Comparison of ENCODE assay signal across 19 mouse cellular contexts in genomic region chr17:85375523-85375922, GRCm38 (mm10).
DNase-seq lines count a peak whose midpoint lies in the region.
"Had no signal": no experiment of that assay in that cellular context is flagged by ENCODE, and none has a peak within 500 bp of the region (broad histone marks: within the 10 kb centered on the region; RNA-seq: fewer than 3 reads in every experiment).

No protein-coding gene starts in this region.

- intact Hi-C loops in heart, postnatal 10 days (cut with DNase I): no loop called here

- peak; percentile 59 for DNase-seq in heart, adult 11 months
- DNase-seq in heart, postnatal 10 days: no peak
- DNase-seq in layer of hippocampus, adult 9-11 months: peak; percentile 12
- no peak for DNase-seq in layer of hippocampus, postnatal 36 days
- DNase-seq in retina, postnatal 1 day: peak; percentile 36
- no peak for DNase-seq in retina, embryonic 14.5 days (ENCODE audit: low spot score)
- no peak for DNase-seq in urinary bladder, adult 18-20 months (ENCODE audit: low spot score in 2 of 2)
- DNase-seq in gastrocnemius, postnatal 25 days: no peak
- DNase-seq: adrenal gland, postnatal 25 days; cerebellum, adult 18-20 months; cerebellum, postnatal 36 days; gastrocnemius, postnatal 36 days; heart, postnatal 36 days; kidney, adult 11 months; kidney, postnatal 14 days; lung, postnatal 10 days; spleen, adult 18-20 months; thymus, adult 18-20 months; thymus, postnatal 4 days had no signal

Comparison
In these comparisons a context has a peak if more than half of its experiments do, and no peak if none do; other contexts are left out.
1. DNase-seq: peak in heart, adult 11 months (single experiment), layer of hippocampus, adult 9-11 months (single experiment) and retina, postnatal 1 day (single experiment); none in heart, postnatal 10 days (0 of 2), layer of hippocampus, postnatal 36 days (0 of 2), retina, embryonic 14.5 days (single experiment), urinary bladder, adult 18-20 months (0 of 2) and gastrocnemius, postnatal 25 days (single experiment).